Mouse (Mus musculus) fat pad, adult 2 months (tissue): Measurements from ENCODE around the gene Recql.

ENCODE experiments used
- DNase-seq: peaks from one replicate; pipeline ENCODE4 v3.0.0-alpha.2; 2011; ENCODE audit warnings: low read depth, low spot score; ENCODE audit errors: extremely low read depth

The Recql gene

DNA sequence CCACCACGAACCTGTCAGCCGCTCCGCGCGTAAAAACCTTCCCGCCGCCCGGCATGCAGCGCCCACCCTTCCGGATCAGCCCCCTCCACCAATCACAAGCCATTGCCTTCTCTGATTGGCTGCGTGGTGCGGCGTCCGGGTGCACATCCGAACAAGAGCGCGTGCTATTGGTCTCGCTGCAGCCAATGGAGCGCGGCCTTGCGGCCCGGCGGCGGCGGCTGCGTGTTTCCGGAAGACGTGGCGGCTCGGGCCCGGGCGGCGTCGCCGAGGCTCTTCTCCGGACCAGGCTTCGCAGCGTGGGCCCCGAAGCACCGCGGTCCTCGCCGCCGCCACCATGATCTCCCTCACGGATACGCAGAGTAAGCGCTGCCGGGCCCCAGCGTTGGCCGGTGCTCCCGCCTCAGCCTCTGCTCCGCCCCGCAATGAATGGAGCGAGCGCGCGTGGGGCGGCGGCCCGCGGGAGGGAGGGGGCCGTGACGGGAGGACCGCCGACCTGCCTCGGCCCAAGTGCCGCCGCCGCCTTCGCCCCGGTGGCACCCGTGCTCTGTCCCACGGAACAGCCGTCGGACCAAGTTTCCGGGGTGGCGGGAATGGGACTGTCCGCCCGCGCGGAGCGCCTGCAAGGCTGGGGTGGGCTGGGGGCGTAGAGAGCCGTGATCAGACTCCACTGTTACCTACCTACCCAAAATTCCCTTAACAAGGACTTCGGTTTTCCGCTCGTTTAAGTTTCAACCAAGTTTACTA is at the start of gene Recql, which contains the start of gene Golt1b:
Gene Recql (minus strand): TSS at position 77 of the 744 bp plus-strand sequence.
Gene Golt1b (plus strand): TSS at position 211 of the 744 bp plus-strand sequence.
- peak; percentile 56 for DNase-seq

- DNase-seq = no peak
Observed at GRCm38 (mm10) chr6:142429072-142429471, 42.2 kb upstream of the Recql start.

DNA sequence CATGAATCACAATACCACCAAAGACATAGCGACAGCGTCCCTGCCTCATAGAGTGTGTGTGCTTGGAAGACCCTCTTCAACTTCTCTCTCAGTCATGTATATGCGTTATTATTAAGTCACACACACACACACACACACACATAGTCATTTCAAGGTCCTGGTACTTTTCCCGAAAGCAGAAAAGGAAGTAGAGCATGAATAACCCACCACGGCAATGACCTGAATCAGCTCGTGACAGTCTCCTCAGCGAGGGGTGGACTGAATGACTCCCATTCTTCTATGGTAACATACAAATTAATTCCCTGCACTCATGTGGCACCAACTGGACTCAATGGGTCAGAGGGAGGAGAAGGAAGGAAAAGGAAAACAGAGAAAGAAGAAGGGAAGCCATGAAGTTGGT is 38.1 kb upstream of the Recql start:
- DNase-seq = no peak

DNA sequence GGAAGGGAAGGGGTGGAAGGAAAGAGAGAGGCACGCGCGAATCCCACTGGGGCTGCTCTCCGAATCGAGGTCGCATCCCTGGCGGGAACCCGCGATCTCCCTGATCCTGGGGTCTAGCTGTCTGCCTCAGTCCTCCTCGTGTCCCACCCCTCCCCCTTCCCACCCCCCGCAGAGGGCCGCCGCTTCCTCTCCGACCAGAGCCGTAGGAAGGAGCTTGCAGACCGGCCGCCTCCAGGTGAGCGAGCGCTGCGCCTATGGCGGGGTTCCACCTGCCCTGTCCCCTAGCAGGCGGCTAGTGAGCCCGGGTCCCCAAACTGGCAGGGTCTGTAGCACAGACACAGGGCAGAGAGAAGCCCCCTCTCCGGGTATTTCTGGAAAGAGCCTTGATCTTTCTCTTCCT is 27.7 kb upstream of the Recql start:
- no peak for DNase-seq

GRCm38 (mm10) chr6:142413845-142414244 is 27.0 kb upstream of the Recql start:
- no peak for DNase-seq

DNA sequence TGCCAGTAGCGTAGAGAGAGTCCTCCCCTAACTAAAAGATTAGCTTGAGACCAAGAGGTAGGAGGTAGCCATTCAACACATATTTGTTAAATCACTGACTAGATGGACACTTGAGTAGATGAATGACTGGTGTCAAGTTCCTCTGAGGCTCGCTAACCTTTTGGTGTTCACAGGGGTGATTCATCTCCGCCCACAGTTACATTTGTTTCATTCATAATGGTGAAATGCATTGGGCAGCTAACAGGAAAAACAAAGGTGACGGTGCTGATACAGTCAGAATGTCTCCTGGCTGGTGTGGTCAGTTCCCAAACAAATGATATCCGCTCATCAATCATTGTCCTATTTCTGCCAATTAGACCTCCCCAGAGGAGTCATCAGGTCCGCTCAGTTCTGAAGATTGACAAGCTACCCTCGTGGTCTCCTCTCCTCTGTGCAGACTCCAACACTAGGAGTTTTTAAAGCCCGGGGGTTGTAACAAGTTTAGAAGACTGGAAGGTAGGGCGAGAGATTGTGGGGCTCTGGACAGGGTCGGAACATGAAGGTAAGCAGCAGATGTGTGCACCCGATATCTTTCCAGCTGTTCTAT is 26.1 kb upstream of the Recql start, which contains the start of gene Spx:
Gene Spx (plus strand): TSS at position 536 of the 586 bp plus-strand sequence.
- DNase-seq = no peak

DNA sequence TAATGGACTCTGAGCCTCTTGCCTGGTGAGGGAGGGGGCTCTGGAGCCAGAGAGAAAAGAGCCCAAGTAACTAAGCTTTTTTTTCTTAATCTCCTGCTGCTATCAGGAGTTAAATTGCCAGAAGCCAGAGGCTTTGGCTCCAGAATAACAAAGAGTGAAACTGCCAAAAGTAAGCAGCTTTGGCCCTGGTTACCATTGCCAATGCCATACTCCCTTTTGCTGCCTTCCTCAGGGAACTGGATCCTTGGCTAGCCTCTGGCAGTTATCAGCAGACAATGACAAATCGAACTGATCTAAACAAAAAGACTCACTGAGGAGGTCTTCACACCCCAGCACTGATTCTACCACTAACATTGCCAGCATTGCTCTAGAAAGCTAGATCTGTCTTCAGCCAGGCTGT is 24.3 kb upstream of the Recql start:
- no peak for DNase-seq

DNA sequence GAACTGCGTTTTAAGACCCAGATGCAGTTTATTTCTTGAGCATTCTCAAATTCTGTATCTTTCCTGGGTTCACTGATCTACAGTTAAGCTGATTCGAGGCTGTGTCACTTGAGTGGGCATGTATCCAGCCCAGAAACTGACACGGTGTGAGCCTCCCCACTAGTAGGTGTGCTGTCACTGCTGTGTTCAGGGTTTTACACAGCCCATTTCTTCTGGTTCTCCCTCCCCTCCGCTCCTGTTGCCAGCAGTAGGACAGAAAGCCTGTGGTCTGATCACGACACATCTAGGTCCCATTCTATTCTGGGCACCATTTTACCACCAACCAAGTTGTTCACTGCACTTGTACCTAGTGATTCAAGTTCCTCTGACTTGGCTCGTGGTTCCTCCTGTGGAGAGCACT is 8.9 kb upstream of the Recql start:
- no peak for DNase-seq

DNA sequence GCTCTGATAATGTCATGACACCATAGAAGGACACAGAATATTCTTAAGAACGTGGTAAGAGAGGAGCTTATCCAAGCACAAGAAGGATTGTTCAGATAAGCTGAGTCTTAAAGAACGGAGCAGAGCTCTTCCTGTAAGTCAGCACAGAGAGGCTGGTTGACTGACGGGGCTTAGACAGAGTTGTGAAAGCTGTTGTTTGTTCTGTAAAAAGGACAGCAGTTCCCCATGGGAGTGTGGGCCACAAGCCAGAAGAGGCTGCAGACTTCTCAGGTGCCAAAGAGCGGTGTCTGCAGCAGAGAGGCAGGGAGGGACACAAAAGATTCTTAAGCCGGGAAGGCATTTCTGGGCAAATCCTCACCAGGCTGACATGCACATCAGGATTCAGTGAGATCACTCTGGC is 7.8 kb upstream of the Recql start:
- peak; percentile 56 for DNase-seq

DNA sequence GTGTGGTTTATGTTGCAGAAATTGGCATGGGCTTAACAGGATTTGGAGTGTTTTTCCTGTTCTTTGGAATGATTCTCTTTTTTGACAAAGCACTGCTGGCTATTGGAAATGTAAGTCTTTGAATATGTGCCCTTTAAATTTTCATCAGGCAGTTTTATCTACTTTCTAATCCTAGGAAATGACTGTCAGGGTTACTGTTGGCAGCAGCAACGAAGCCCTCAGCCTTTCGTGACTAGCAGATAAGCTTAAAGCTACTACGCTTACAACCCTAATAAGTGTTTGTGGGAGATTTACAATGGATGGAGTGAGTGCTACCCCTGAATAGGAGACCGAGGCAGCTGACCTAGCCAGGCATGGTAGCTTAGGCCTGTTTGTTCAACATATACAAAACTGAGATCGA is 5.4 kb upstream of the Recql start:
- DNase-seq = no peak

DNA sequence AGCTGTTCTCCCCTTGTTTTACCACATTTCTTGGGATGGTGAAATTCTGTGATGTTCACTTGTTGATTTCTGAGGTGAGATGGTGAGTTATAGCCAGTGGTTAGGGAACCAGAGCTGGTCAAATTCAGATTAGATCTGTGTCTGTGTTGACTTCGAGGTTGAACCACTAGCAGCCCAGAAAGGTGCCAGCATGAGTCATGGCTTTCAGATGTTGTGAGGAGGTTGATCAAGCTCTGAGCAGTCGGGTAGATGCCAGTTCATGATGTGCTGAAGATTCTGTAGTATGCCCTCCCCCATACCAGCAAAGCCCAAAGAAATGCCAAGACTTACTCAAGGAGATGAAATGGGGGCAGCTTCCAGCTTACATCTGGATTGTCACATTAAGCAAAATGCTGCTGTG is 2.2 kb upstream of the Recql start:
- no peak for DNase-seq

GRCm38 (mm10) chr6:142387755-142388271 is 926 bp upstream of the Recql start:
- DNase-seq = no peak

- no peak for DNase-seq
Observed at GRCm38 (mm10) chr6:142386285-142387010, 439 bp downstream of the Recql start.

- DNase-seq = no peak
Observed at GRCm38 (mm10) chr6:142384521-142384920, 2.4 kb downstream of the Recql start.

DNA sequence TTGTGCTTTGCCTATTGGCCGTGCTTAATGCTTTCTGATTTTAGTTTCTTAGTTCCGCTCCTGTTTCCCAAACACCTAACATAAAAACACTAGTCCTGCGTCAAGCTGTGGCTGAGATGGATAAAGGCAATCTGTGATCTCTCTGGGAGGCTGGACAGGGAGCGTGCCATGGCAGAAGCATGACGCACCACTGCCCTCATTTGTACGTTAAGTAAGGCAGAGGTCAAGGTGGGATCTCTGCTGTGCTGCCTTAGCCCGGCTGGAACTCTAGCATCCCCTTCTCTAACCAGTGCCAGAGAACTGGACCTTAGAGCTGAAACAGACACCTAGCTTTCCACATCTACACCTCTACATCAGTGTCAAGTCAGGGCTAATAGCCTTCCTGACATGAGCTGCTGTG is 5.3 kb downstream of the Recql start:
- no peak for DNase-seq

DNA sequence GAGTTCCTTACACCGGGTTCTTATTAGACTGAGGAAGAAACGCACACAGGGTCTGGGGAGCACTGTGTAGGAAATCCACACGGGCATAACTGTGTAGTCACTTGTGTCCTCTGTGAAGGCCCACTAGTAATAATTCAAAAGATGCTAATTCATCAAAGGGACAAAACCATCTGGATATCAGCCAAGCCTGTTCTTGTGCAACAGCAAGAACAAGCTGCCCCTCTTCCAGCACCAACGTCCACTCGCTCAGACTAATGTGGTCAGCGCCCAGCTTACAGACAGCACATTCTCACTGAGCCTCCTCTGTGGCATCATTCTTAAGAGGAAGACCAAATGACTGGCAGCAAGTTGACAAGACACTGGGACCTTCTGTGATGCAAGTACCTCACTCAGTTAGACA is 6.9 kb downstream of the Recql start:
- DNase-seq = no peak

GRCm38 (mm10) chr6:142378576-142379330 is 8.1 kb downstream of the Recql start:
- DNase-seq = peak; percentile 50

GRCm38 (mm10) chr6:142377081-142377480 is 9.8 kb downstream of the Recql start:
- no peak for DNase-seq

DNA sequence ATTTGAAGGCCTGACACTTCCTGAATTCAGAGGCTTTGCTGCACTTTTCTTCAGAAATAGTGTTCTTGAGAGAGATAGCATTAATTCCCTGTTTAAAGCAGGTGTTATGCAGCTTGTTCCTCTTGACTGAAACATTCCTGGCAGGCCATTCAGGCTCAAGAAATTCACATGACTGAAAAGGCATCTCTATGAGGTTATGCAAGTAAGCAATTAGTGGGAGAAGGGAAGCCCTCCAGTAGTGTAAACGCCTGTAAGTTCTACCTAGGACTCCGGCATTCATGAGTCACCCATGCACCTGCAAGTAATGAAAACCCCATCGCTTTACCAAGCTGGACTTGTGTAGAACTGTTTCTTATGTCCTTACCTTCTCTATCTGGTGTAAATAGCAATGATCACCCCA is 17.3 kb downstream of the Recql start:
- DNase-seq = no peak

- DNase-seq = no peak
Observed at GRCm38 (mm10) chr6:142367565-142367964, 19.3 kb downstream of the Recql start.

- no peak for DNase-seq
Observed at GRCm38 (mm10) chr6:142366473-142367018, 20.3 kb downstream of the Recql start.
